Mouse (Mus musculus): ENCODE data around the gene Kbtbd13.

- TF ChIP-seq CTCF (IDR thresholded peaks at IDR 0.05; ENCODE audit: extremely low read depth, insufficient read depth, insufficient read length, insufficient replicate concordance): no peak
- TF ChIP-seq POLR2A (IDR thresholded peaks at IDR 0.05; ENCODE audit: low read depth, low read length): no peak
These were observed 32.4 kb downstream of the Kbtbd13 start for GRCm38 (mm10) chr9:65358956-65359480.
